Comparison of ENCODE assay signal across 15 mouse cellular contexts in the genomic region with DNA sequence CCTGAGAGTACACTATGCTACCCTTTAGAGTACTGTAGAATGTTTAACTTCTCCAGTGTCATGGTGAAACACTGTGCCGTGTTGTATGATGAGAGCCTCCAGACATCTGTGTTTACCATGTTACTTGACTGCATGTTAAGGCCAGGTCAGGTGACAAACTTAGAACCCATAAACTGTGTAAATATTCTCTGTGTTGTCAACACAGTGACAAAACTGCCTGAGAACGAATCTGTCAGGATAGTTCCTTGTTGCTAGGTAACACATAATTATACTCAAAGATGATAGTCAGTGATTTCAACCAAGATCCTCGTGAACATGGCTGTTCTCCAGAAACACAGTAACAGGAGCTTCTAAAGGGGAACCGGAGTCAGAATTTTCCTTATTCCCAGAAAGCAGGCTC. TPM values are rescaled to one million over a fixed set of nuclear protein-coding genes. Genes with fewer than 3 reads are reported as not detected.
"Had no signal": no experiment of that assay in that cellular context is flagged by ENCODE, and none has a peak within 500 bp of the region (broad histone marks: within the 10 kb centered on the region; RNA-seq: fewer than 3 reads in every experiment).

No protein-coding gene starts in this region.

- H3K27me3 ChIP-seq: kidney, embryonic 15.5 days; liver, embryonic 13.5 days had no signal

- H3K36me3 ChIP-seq: kidney, embryonic 15.5 days; liver, embryonic 13.5 days had no signal

- H3K4me2 ChIP-seq: kidney, embryonic 15.5 days; liver, embryonic 13.5 days; midbrain, embryonic 11.5 days had no signal

- H3K4me1 ChIP-seq: kidney, embryonic 15.5 days; liver, embryonic 13.5 days had no signal

- H3K9me3 ChIP-seq: kidney, embryonic 15.5 days; liver, embryonic 13.5 days had no signal

- DNase-seq: kidney, postnatal 10 days; kidney, postnatal 36 days; layer of hippocampus, postnatal 36 days; liver, embryonic 13.5 days; lung, adult 2 months; lung, postnatal 14 days; lung, postnatal 4 days; midbrain, embryonic 14.5 days; thymus, adult 18-20 months; thymus, postnatal 36 days had no signal

- H3K4me3 ChIP-seq: kidney, embryonic 15.5 days; left cerebral cortex, adult 2 months; liver, embryonic 13.5 days; myocyte had no signal

- H3K9ac ChIP-seq: kidney, embryonic 15.5 days; liver, embryonic 13.5 days had no signal

- H3K27ac ChIP-seq: kidney, embryonic 15.5 days; left cerebral cortex, adult 2 months; liver, embryonic 13.5 days had no signal

RNA-seq across cellular contexts. Expression of gene St8sia6, which starts 38.1 kb away (rescaled TPM):
- polyA plus RNA-seq: liver, adult 2 months; liver, embryonic 13.5 days had no signal
